Mouse (Mus musculus): ENCODE data around the gene Cnot1.

The Cnot1 gene

GRCm38 (mm10) chr8:95716546-95717335 is 90.5 kb downstream of the Cnot1 start:
- no peak for DNase-seq

GRCm38 (mm10) chr8:95715676-95716531 is 91.4 kb downstream of the Cnot1 start, which contains the start of gene Setd6:
Gene Setd6, plus strand, starts transcription at chr8:95715881.
- DNase-seq, result peak; percentile 82 to 88

- no peak for DNase-seq
Observed at GRCm38 (mm10) chr8:95714837-95715413, 92.3 kb downstream of the Cnot1 start.

GRCm38 (mm10) chr8:95714367-95714766 is 92.9 kb downstream of the Cnot1 start:
- DNase-seq, result no peak

GRCm38 (mm10) chr8:95713100-95714010 is 93.9 kb downstream of the Cnot1 start:
- DNase-seq, result peak; percentile 62 to 75

- DNase-seq, result no peak
Observed at GRCm38 (mm10) chr8:95712395-95712794, 94.9 kb downstream of the Cnot1 start.

- no peak for DNase-seq
Observed at GRCm38 (mm10) chr8:95711029-95711428, 96.2 kb downstream of the Cnot1 start.

- no peak for DNase-seq
Observed at GRCm38 (mm10) chr8:95709579-95709978, 97.7 kb downstream of the Cnot1 start.

GRCm38 (mm10) chr8:95704538-95704937 is 102.7 kb downstream of the Cnot1 start:
- no peak for DNase-seq

- DNase-seq, result no peak
Observed at GRCm38 (mm10) chr8:95703461-95704260, 103.6 kb downstream of the Cnot1 start.

- peak; percentile 78 to 88 for DNase-seq
Observed at GRCm38 (mm10) chr8:95702480-95703446, 104.5 kb downstream of the Cnot1 start.

- DNase-seq, result no peak
Observed at GRCm38 (mm10) chr8:95701809-95702208, 105.5 kb downstream of the Cnot1 start.

- no peak for DNase-seq
Observed at GRCm38 (mm10) chr8:95700282-95700681, 107.0 kb downstream of the Cnot1 start.

GRCm38 (mm10) chr8:95698179-95698578 is 109.1 kb downstream of the Cnot1 start:
- no peak for DNase-seq

- peak; percentile 72 to 78 for DNase-seq
Observed at GRCm38 (mm10) chr8:95697128-95697527, 110.1 kb downstream of the Cnot1 start.

GRCm38 (mm10) chr8:95696661-95697060 is 110.6 kb downstream of the Cnot1 start:
- DNase-seq, result no peak

- no peak for DNase-seq
Observed at GRCm38 (mm10) chr8:95694631-95695030, 112.6 kb downstream of the Cnot1 start.

GRCm38 (mm10) chr8:95690929-95691541 is 116.2 kb downstream of the Cnot1 start:
- peak in 1 of 2 experiments; percentile 16 for DNase-seq

GRCm38 (mm10) chr8:95688073-95688672 is 119.1 kb downstream of the Cnot1 start:
- no peak for DNase-seq
